Comparison of ENCODE assay signal across 8 mouse cellular contexts in the genomic region with DNA sequence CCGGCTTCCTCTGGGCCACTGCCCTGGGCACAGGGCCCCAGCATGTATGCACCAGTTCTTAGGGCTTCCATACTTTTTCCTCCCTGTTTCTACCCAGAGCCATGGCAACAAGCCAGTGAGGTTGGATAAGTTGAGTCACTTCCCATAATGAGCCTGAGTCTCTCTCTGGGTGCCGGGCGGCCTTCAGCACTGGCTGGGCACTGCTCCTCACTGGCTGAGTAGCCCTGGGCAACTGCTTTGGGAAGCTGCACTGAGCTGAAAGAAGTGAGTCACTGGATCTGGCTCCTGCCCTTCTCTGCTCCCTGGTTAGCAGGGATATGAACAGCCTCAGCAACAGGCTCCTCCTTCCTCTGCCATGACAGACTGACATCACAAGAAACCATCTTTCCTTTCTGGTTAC. TPM values are rescaled to one million over a fixed set of nuclear protein-coding genes. Genes with fewer than 3 reads are reported as not detected.
A peak's percentile ranks its signal among the peaks of the same experiment; 100 is the strongest.
DNase-seq lines count a peak whose midpoint lies in the region; ATAC-seq lines count a peak whose summit lies in the region.

No protein-coding gene starts in this region.

- no peak overlapping the region for H3K4me2 ChIP-seq in kidney, embryonic 16.5 days (replicated peaks; ENCODE audit: low read depth, low read length)
- H3K4me2 ChIP-seq in liver, embryonic 11.5 days: peak overlapping the region; percentile 43

- 80% methylated on average over 3 of the region's 3 CpGs for WGBS in kidney, embryonic 16.5 days
- 89% methylated on average over 3 of the region's 3 CpGs for WGBS in liver, embryonic 11.5 days

- no peak for DNase-seq in kidney, adult 18-20 months
- peak; percentile 54 to 72 for DNase-seq in adrenal gland, adult 18-20 months (ENCODE audit: low spot score in 2 of 2)
- DNase-seq in gastrocnemius, adult 18-20 months (ENCODE audit: low spot score): peak; percentile 31
- DNase-seq in liver, embryonic 11.5 days (ENCODE audit: low spot score): no peak
- peak; percentile 46 to 70 for DNase-seq in urinary bladder, postnatal 36 days (ENCODE audit: low spot score in 2 of 2)
- DNase-seq in retina, embryonic 14.5 days (ENCODE audit: low spot score): no peak

- H3K36me3 ChIP-seq in kidney, embryonic 16.5 days (ENCODE audit: insufficient read depth, low read length): 0 out of 2 replicates have a peak, but pooled peaks cover 2% of the 10 kb centered on the region
- H3K36me3 ChIP-seq in liver, embryonic 11.5 days (ENCODE audit: control insufficient read depth, insufficient read depth, low read length): peaks cover 13% of the 10 kb centered on the region

- ATAC-seq in kidney, embryonic 16.5 days (ENCODE audit: low FRiP score, low TSS enrichment): no peak
- no peak for ATAC-seq in liver, embryonic 11.5 days (replicated peaks; ENCODE audit: low FRiP score)
- no peak for ATAC-seq in granulocyte monocyte progenitor cell, adult 5-6 weeks (replicated peaks; ENCODE audit: poor library complexity, severe bottlenecking)

- peak overlapping the region; percentile 52 for H3K27ac ChIP-seq in kidney, embryonic 16.5 days (ENCODE audit: low read length)
- peak overlapping the region; percentile 73; the same call in 1 of the 2 replicates for H3K27ac ChIP-seq in liver, embryonic 11.5 days (ENCODE audit: low read depth, low read length)

- H3K9me3 ChIP-seq in kidney, embryonic 16.5 days (ENCODE audit: low read length): no peaks in the 10 kb centered on the region
- H3K9me3 ChIP-seq in liver, embryonic 11.5 days (ENCODE audit: control insufficient read depth, low read length): no peaks in the 10 kb centered on the region

- H3K4me3 ChIP-seq in kidney, embryonic 16.5 days (ENCODE audit: low read length): no peak overlapping the region
- no peak overlapping the region for H3K4me3 ChIP-seq in liver, embryonic 11.5 days (ENCODE audit: low read depth, low read length)

- no peak overlapping the region for H3K9ac ChIP-seq in kidney, embryonic 16.5 days (replicated peaks; ENCODE audit: low read length)
- H3K9ac ChIP-seq in liver, embryonic 11.5 days (ENCODE audit: low read depth, low read length): peak overlapping the region; percentile 7; the same call in 1 of the 2 replicates

- peaks cover 59% of the 10 kb centered on the region for H3K4me1 ChIP-seq in kidney, embryonic 16.5 days (ENCODE audit: insufficient read depth, low read length)
- H3K4me1 ChIP-seq in liver, embryonic 11.5 days (replicated peaks; ENCODE audit: control insufficient read depth, insufficient read depth, low read length): peaks cover 66% of the 10 kb centered on the region

- H3K27me3 ChIP-seq in kidney, embryonic 16.5 days (ENCODE audit: insufficient read depth, low read length): no peaks in the 10 kb centered on the region
- H3K27me3 ChIP-seq in liver, embryonic 11.5 days (replicated peaks; ENCODE audit: control insufficient read depth, insufficient read depth, low read length): no peaks in the 10 kb centered on the region

RNA-seq across cellular contexts. Expression of gene Cyb5r3, which starts 5.8 kb away (rescaled TPM):
- 172 and 202 TPM in 2 replicates for polyA plus RNA-seq in kidney, embryonic 16.5 days (2015; fragmentation: Nextera tagmentation; extraction: Ambion mirVana)
- 100 to 1,000 TPM; 248 to 351 TPM for total RNA-seq in adrenal gland, adult 18-20 months (2021)
- total RNA-seq in gastrocnemius, adult 18-20 months (2021): 10 to 100 TPM; 40.3 to 50.1 TPM
- 210 and 219 TPM in 2 replicates for polyA plus RNA-seq in liver, embryonic 11.5 days (2014; fragmentation: Nextera tagmentation; extraction: Ambion mirVana)
- 48.7 and 61.3 TPM in 2 replicates for total RNA-seq in granulocyte monocyte progenitor cell, adult 5-6 weeks (2014; fragmentation: Nextera tagmentation)
- 22.4 and 27.8 TPM in 2 replicates for total RNA-seq in granulocyte monocyte progenitor cell, adult 5-6 weeks (2017)

RNA-seq across cellular contexts. Expression of gene Poldip3, which starts 17.5 kb away (rescaled TPM):
- 153 and 161 TPM in 2 replicates for polyA plus RNA-seq in kidney, embryonic 16.5 days (2015; fragmentation: Nextera tagmentation; extraction: Ambion mirVana)
- 100 to 1,000 TPM in 1 of 2 experiments, 10 to 100 TPM in 1; 86.0 to 105 TPM for total RNA-seq in adrenal gland, adult 18-20 months (2021)
- 10 to 100 TPM; 15.7 to 17.1 TPM for total RNA-seq in gastrocnemius, adult 18-20 months (2021)
- polyA plus RNA-seq in liver, embryonic 11.5 days (2014; fragmentation: Nextera tagmentation; extraction: Ambion mirVana): 117 and 127 TPM in 2 replicates
- total RNA-seq in granulocyte monocyte progenitor cell, adult 5-6 weeks (2014; fragmentation: Nextera tagmentation): 56.1 and 72.5 TPM in 2 replicates
- total RNA-seq in granulocyte monocyte progenitor cell, adult 5-6 weeks (2017): 78.7 and 81.9 TPM in 2 replicates

RNA-seq across cellular contexts. Expression of gene Rrp7a, which starts 44.0 kb away (rescaled TPM):
- 67.5 and 69.3 TPM in 2 replicates for polyA plus RNA-seq in kidney, embryonic 16.5 days (2015; fragmentation: Nextera tagmentation; extraction: Ambion mirVana)
- 100 to 1,000 TPM; 111 to 113 TPM for total RNA-seq in adrenal gland, adult 18-20 months (2021)
- 10 to 100 TPM; 37.4 to 46.5 TPM for total RNA-seq in gastrocnemius, adult 18-20 months (2021)
- 71.1 and 77.6 TPM in 2 replicates for polyA plus RNA-seq in liver, embryonic 11.5 days (2014; fragmentation: Nextera tagmentation; extraction: Ambion mirVana)
- 26.9 and 35.9 TPM in 2 replicates for total RNA-seq in granulocyte monocyte progenitor cell, adult 5-6 weeks (2014; fragmentation: Nextera tagmentation)
- total RNA-seq in granulocyte monocyte progenitor cell, adult 5-6 weeks (2017): 50.0 and 88.6 TPM in 2 replicates

Comparison
In these comparisons a context has a peak if more than half of its experiments do, and no peak if none do; other contexts are left out.
1. DNase-seq: peak in adrenal gland, adult 18-20 months (2 of 2), gastrocnemius, adult 18-20 months (single experiment) and urinary bladder, postnatal 36 days (2 of 2); none in kidney, adult 18-20 months (single experiment), liver, embryonic 11.5 days (single experiment) and retina, embryonic 14.5 days (single experiment).